Mouse (Mus musculus) bone marrow, adult 2 months (tissue): Measurements from ENCODE around the gene Lipa.

Source experiments
- CTCF ChIP-seq: fragments of 200-500 bp; IDR thresholded peaks from 2 replicates; pipeline ENCODE4 v1.5.1; 2011; ENCODE audit warnings: low read length, control low read depth; ENCODE audit not compliant: control insufficient read depth, insufficient read depth
- POLR2A ChIP-seq: fragments of 200-500 bp; IDR thresholded peaks from 2 replicates; pipeline ENCODE4 v1.6.1; 2011; ENCODE audit warnings: low read depth, mild to moderate bottlenecking, control low read depth, low read length, borderline replicate concordance; ENCODE audit not compliant: control insufficient read depth

- TF ChIP-seq CTCF = no peak
- TF ChIP-seq POLR2A = no peak
Observed at GRCm38 (mm10) chr19:34550205-34550533, 22.9 kb upstream of the Lipa start.
